Mouse (Mus musculus) adrenal gland, adult 2 months (tissue): ENCODE results near the gene Csrnp1. TPM values are rescaled to one million over a fixed set of nuclear protein-coding genes. Genes with fewer than 3 reads are reported as not detected.

Experiments
- DNase-seq: peaks from one replicate; pipeline ENCODE4 v3.0.0; 2021
- polyA plus RNA-seq: library from polyadenylated mRNA; depleted of rRNA; stranded (reverse); fragments of >200 nt; gene quantifications from 2 replicates; pipeline ENCODE4 v1.2.3, GENCODE M21; 2012
- total RNA-seq, 2 experiments: library from RNA; stranded (reverse); gene quantifications; 2 replicates each; pipeline ENCODE4 v1.2.3; 2021

Csrnp1 gene
- total and polyA plus RNA-seq, 3 experiments: 18.7 to 45.6 (median 26.5) TPM

DNA sequence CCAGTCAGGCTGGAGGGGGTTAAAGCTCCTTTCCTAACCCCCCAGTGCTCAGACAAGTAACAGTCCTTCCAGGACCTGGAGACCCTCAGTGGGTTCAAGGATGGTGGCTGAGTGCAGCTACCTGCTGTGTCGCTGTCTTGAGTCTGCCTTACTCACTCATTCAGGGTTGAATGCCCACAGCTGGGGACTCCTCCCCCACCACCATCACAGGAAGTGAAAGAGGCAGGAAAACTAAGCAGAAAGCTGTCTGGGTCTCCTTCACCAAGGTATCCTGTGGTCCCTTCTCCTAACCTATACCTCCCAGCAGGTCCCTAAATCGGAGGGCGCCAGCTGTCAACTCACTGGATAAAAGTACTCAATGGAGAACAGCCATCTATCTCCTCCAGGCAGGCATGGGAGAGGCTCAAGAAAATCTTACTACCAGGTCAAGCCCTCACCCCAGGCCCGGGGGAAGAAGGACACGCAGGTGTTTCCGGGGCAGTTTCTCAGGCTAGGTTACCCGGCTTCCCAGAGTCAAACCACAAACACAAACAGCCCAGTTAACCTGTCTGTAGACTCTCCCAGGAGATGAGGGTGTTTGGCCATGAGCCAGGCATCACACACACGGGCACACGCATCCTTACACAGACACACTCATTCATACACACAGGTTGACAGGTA, 6.2 kb downstream of the Csrnp1 start:
- DNase-seq: no peak

GRCm38 (mm10) chr9:119977557-119978060, 6.8 kb downstream of the Csrnp1 start:
- peak; percentile 32 for DNase-seq

DNA sequence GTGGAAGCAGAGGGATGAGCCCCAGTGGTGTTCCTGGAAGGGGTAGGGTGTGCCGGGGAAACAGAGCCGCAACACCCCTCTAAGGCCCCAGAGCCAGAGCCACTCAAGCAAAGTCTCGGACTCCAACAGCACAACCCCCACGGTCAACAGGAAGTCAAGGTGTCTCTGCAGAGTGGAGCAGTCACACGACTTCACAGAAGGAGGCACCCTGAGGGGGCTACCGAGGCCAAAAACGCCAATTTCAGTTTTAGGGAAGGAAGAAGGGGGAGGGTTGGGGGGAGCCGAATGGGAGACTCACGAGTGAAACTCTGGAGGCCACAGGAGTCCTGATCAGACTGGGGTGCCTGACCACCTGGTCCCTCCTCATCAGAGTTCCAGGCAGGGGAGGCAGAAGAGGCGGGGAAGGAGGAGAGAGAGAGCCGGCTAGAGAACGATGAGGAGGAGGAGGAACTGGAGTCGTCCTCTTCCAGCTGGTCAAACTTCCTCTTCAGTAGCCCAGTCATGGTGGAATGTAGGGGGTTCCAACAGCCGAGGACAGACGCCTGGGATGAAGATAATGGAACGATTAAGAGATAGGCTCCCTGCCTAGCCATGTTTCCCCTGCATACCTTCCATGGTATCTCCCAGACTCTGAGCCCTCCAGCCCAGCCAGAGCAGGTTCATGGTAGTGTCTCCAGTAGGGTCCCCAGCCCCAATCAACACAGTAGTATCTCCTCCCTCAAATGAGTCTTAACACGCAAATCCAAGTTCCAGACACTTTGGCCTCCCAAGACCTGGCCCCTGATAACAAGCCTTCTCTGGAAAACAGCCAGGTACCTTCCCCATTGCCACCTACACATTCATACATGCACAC, 7.5 kb downstream of the Csrnp1 start:
- DNase-seq: no peak

GRCm38 (mm10) chr9:119975286-119975685, 9.2 kb downstream of the Csrnp1 start:
- DNase-seq: no peak

GRCm38 (mm10) chr9:119974609-119975008, 9.8 kb downstream of the Csrnp1 start:
- no peak for DNase-seq

- DNase-seq: no peak
Observed at GRCm38 (mm10) chr9:119973869-119974520, 10.5 kb downstream of the Csrnp1 start.

- DNase-seq: no peak
Observed at GRCm38 (mm10) chr9:119973281-119973680, 11.2 kb downstream of the Csrnp1 start.

DNA sequence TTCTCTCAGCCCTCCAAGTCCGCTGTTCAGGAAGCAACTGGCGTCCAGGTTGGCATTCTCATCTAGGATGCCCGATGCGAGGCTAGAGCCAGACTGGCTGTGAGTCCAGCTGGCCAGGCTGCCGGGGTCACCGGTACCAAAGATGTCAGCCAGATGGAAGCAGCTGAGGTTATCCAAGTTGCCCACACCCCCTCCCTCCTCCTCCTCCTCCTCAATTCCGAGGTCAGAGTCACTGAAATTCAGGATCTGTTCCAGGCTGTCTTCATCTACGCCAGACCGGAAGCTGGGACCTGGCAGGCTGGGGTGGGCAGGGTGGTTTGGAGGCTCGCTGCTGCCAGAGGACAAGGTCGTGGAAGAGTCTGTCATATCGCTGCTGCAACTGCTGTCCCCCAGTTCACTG, 11.9 kb downstream of the Csrnp1 start:
- peak; percentile 51 for DNase-seq

- no peak for DNase-seq
Observed at GRCm38 (mm10) chr9:119972166-119972565, 12.3 kb downstream of the Csrnp1 start.

GRCm38 (mm10) chr9:119970763-119971656, 13.4 kb downstream of the Csrnp1 start:
- peak; percentile 38 for DNase-seq

DNA sequence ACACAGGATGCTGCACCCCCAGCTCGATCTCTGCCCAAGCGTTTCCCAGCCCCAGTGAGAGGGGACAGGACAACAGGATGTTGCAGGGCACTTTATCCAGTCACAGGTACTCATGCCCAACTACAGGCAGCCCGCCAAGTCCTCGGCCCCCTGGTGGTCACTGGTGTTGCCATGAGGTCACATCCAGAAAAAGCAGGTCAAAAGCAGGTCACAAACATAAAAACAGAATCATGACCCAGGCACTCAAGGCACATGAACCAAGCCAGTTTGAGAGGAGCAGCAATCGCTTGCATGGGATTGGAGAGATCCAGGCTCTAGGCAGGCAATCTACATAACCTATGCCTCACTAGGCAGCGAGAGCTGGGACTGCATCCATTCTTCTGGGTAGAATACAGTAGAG, 14.2 kb downstream of the Csrnp1 start:
- DNase-seq: peak; percentile 51

DNA sequence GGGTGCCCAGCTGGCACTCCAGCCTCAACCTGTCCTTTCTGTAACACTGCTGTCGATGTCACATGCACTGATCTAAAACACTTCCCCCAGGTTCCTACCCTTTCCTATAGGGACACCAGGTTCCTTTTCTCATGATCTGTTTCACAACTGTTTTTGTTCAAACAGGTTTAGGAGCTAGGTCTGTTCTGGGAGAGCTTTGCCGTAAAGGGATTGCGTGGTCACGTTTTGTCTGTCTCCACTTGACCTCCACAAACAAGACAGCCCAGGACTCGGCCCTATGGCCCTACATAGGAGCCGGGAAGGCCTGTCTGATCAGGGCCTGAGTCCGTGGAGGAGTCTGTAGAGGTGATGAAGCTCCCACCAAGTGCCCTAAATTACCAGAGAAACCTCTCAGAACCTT, 14.6 kb downstream of the Csrnp1 start:
- no peak for DNase-seq

DNA sequence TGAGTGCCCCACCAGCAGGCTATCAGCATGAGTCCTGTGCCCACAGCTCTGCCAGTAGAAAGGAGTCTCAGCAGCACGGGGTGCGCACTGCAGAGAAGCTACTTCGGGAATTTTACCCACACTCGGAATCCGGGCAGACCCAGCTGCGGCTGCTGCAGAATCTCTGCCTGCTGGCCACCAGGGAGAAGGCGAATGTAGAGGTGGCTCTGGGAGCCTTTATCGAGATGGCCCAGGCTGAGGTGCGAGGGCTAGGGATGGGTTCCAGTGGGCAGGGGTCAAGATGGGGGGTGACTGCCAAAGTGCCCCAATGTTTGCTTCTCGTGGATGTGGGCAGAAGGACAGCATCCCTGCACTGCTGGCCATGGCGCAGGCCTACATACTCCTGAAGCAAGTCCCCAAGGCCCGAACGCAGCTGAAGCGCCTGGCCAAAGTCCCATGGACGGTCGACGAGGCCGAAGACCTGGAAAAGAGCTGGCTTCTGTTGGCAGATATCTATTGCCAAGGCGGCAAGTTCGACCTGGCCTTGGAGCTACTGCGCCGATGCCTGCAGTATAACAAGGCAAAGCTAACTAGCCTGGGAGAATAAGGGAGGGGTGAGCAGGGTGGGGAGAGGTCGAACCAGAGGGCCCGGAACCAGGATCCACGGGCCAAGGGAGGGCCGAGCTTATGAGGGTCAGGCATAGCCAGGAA, 18.1 kb downstream of the Csrnp1 start:
- DNase-seq: peak; percentile 32

- no peak for DNase-seq
Observed at GRCm38 (mm10) chr9:119965186-119965585, 19.3 kb downstream of the Csrnp1 start.

GRCm38 (mm10) chr9:119964206-119964605, 20.3 kb downstream of the Csrnp1 start:
- peak; percentile 49 for DNase-seq

- DNase-seq: peak; percentile 87
Observed at GRCm38 (mm10) chr9:119962987-119963667, 21.3 kb downstream of the Csrnp1 start.

DNA sequence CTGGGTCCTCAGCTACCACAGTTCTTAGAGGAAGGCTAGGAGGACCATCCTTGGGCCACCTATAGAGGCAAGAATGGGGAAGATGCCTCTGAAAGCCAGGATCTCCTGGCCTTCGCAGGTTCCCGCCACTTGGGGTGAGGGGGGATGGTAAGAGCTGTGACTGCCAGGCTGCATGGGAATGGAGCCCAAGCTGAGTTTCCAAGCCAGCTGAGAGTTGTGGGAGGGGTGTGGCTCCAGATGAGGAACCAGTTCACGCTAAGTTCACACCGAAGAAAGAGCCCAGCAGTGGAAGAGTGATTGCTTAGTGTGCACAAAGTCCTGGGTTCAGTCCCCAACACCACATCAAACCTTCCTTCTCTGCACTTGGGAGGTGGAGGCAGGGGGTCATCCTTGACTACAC, 22.2 kb downstream of the Csrnp1 start:
- no peak for DNase-seq

DNA sequence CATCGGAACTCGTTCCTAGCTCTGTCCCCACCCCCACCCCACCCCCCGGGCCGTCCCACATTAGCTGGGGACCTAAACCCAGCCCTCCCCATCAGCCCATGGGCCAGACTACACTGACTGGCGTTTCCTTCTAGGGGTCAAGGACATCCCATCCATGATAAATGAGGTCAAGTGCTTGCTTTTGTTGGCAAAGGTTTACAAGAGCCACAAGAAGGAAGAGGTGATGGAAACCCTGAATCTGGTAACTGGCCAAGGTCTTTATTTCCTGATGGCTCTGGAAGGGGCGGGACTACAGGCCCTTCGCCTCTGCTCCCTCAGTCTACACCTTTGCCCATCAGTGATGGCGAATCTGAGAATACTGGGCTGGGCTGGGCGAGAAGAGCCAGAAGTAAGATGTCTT, 25.6 kb downstream of the Csrnp1 start:
- peak; percentile 54 for DNase-seq

- no peak for DNase-seq
Observed at GRCm38 (mm10) chr9:119951388-119951787, 33.1 kb downstream of the Csrnp1 start.

GRCm38 (mm10) chr9:119950434-119950833, 34.0 kb downstream of the Csrnp1 start:
- DNase-seq: no peak
